In the genomic region with DNA sequence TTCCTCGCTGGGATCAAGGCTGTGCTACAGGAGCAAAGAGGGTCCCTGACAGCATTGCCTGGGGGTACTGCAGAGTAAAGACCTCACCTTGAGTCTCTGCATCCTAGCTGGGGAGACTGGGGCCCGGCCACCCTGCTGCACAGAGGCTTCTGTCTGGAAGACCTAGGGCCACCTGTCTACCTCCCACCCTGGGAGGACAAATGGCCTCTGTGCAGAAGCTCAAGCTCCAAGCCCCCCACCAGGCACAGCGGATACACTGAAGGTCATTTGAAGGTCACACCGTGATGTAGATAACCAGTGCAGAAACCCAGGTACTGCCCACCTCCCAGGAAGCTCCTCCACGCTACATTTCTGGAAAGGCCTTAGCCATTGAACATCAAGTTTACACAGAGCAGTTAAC, we compare ENCODE assay signal across 8 mouse cellular contexts. TPM values are rescaled to one million over a fixed set of nuclear protein-coding genes. Genes with fewer than 3 reads are reported as not detected.
A peak's percentile ranks its signal among the peaks of the same experiment; 100 is the strongest.
DNase-seq lines count a peak whose midpoint lies in the region; ATAC-seq and TF ChIP-seq lines count a peak whose summit lies in the region.

No protein-coding gene starts in this region.

- 54% methylated on average over 5 of the region's 5 CpGs for WGBS in forebrain, embryonic 13.5 days
- 53% methylated on average over 5 of the region's 5 CpGs for WGBS in limb, embryonic 15.5 days

- H3K9ac ChIP-seq in forebrain, embryonic 13.5 days, result peak overlapping the region; percentile 79
- H3K9ac ChIP-seq in limb, embryonic 15.5 days, result no peak overlapping the region

- no peaks in the 10 kb centered on the region; the same call in 1 of the 2 replicates for H3K27me3 ChIP-seq in E14TG2a.4 (ENCODE audit: insufficient read depth, low read length)
- no peaks in the 10 kb centered on the region for H3K27me3 ChIP-seq in forebrain, embryonic 13.5 days
- H3K27me3 ChIP-seq in limb, embryonic 15.5 days, result no peaks in the 10 kb centered on the region

- intact Hi-C loops in gastrocnemius, adult 2 months (cut with DNase I), result no loop called here

- H3K4me1 ChIP-seq in E14TG2a.4 (replicated peaks; ENCODE audit: low read depth, low read length), result peaks cover 86% of the 10 kb centered on the region
- H3K4me1 ChIP-seq in forebrain, embryonic 13.5 days, result peaks cover 34% of the 10 kb centered on the region
- H3K4me1 ChIP-seq in limb, embryonic 15.5 days, result peaks cover 26% of the 10 kb centered on the region

- H3K27ac ChIP-seq in gastrocnemius, adult 2 months, result no peak overlapping the region
- peak overlapping the region; percentile 62 for H3K27ac ChIP-seq in forebrain, embryonic 13.5 days
- no peak overlapping the region for H3K27ac ChIP-seq in limb, embryonic 15.5 days

- no peak for TF ChIP-seq CTCF in gastrocnemius, adult 2 months (IDR thresholded peaks at IDR 0.05)
- TF ChIP-seq CTCF in E14TG2a.4 (conservative IDR thresholded peaks at IDR 0.05; ENCODE audit: low read length), result no peak

- no peak for DNase-seq in gastrocnemius, adult 2 months
- no peak for DNase-seq in gastrocnemius, adult 18-20 months (ENCODE audit: low spot score)
- DNase-seq in frontal cortex, postnatal 25 days (ENCODE audit: low spot score in 2 of 2), result no peak
- no peak for DNase-seq in lung, postnatal 10 days
- DNase-seq in right cerebral cortex, postnatal 36 days (ENCODE audit: low spot score in 2 of 2), result no peak

- no peaks in the 10 kb centered on the region for H3K9me3 ChIP-seq in E14TG2a.4 (ENCODE audit: low read length)
- no peaks in the 10 kb centered on the region for H3K9me3 ChIP-seq in forebrain, embryonic 13.5 days (replicated peaks)
- H3K9me3 ChIP-seq in limb, embryonic 15.5 days, result no peaks in the 10 kb centered on the region

- H3K4me2 ChIP-seq in forebrain, embryonic 13.5 days, result peak overlapping the region; percentile 91
- peak overlapping the region; percentile 38 for H3K4me2 ChIP-seq in limb, embryonic 15.5 days

- ATAC-seq in forebrain, embryonic 13.5 days, result peak; percentile 0; the same call in 1 of the 2 replicates
- no peak for ATAC-seq in limb, embryonic 15.5 days (ENCODE audit: insufficient number of reproducible peaks, low FRiP score, low TSS enrichment, low read depth)

- H3K36me3 ChIP-seq in E14TG2a.4 (ENCODE audit: insufficient read depth, low read length), result peaks cover 37% of the 10 kb centered on the region
- H3K36me3 ChIP-seq in forebrain, embryonic 13.5 days (ENCODE audit: poor library complexity, severe bottlenecking), result peaks cover 53% of the 10 kb centered on the region
- H3K36me3 ChIP-seq in limb, embryonic 15.5 days, result peaks cover 35% of the 10 kb centered on the region

- H3K4me3 ChIP-seq in gastrocnemius, adult 2 months, result peak overlapping the region; percentile 46; the same call in 1 of the 2 replicates
- H3K4me3 ChIP-seq in E14TG2a.4 (replicated peaks; ENCODE audit: low read length), result peak overlapping the region; percentile 66
- H3K4me3 ChIP-seq in forebrain, embryonic 13.5 days, result peak overlapping the region; percentile 52
- H3K4me3 ChIP-seq in limb, embryonic 15.5 days, result peak overlapping the region; percentile 19; the same call in 1 of the 2 replicates

RNA-seq across cellular contexts. Expression of gene Cend1, which starts 0.6 kb away (rescaled TPM):
- total RNA-seq in gastrocnemius, adult 2 months (2021), result under 1 TPM; 0.28 to 0.31 TPM
- total RNA-seq in gastrocnemius, adult 18-20 months (2021), result under 1 TPM; 0.39 to 0.47 TPM
- polyA plus RNA-seq in forebrain, embryonic 13.5 days (2015; fragmentation: Nextera tagmentation; extraction: Ambion mirVana), result 27.3 and 27.5 TPM in 2 replicates
- polyA plus RNA-seq in limb, embryonic 15.5 days (2015; fragmentation: Nextera tagmentation; extraction: Ambion mirVana), result 1.1 and 1.9 TPM in 2 replicates

RNA-seq across cellular contexts. Expression of gene Slc25a22, which starts 9.0 kb away (rescaled TPM):
- 10 to 100 TPM; 18.6 to 26.1 TPM for total RNA-seq in gastrocnemius, adult 2 months (2021)
- 10 to 100 TPM; 18.2 to 21.3 TPM for total RNA-seq in gastrocnemius, adult 18-20 months (2021)
- polyA plus RNA-seq in forebrain, embryonic 13.5 days (2015; fragmentation: Nextera tagmentation; extraction: Ambion mirVana), result 58.2 and 65.1 TPM in 2 replicates
- polyA plus RNA-seq in limb, embryonic 15.5 days (2015; fragmentation: Nextera tagmentation; extraction: Ambion mirVana), result 28.8 and 29.5 TPM in 2 replicates

RNA-seq across cellular contexts. Expression of gene Gatd1, which starts 14.8 kb away (rescaled TPM):
- 1 to 10 TPM; 5.5 to 8.3 TPM for total RNA-seq in gastrocnemius, adult 2 months (2021)
- total RNA-seq in gastrocnemius, adult 18-20 months (2021), result 1 to 10 TPM; 6.6 to 7.5 TPM
- polyA plus RNA-seq in forebrain, embryonic 13.5 days (2015; fragmentation: Nextera tagmentation; extraction: Ambion mirVana), result 53.2 and 55.6 TPM in 2 replicates
- polyA plus RNA-seq in limb, embryonic 15.5 days (2015; fragmentation: Nextera tagmentation; extraction: Ambion mirVana), result 62.8 and 62.9 TPM in 2 replicates

RNA-seq across cellular contexts. Expression of gene Pidd1, which starts 15.1 kb away (rescaled TPM):
- total RNA-seq in gastrocnemius, adult 2 months (2021), result under 1 TPM; 0.08 to 0.20 TPM
- total RNA-seq in gastrocnemius, adult 18-20 months (2021), result under 1 TPM; 0.09 to 0.14 TPM
- 10.9 and 13.4 TPM in 2 replicates for polyA plus RNA-seq in forebrain, embryonic 13.5 days (2015; fragmentation: Nextera tagmentation; extraction: Ambion mirVana)
- 8.8 and 9.8 TPM in 2 replicates for polyA plus RNA-seq in limb, embryonic 15.5 days (2015; fragmentation: Nextera tagmentation; extraction: Ambion mirVana)

RNA-seq across cellular contexts. Expression of gene Rplp2, which starts 18.5 kb away (rescaled TPM):
- 100 to 1,000 TPM; 567 to 623 TPM for total RNA-seq in gastrocnemius, adult 2 months (2021)
- 100 to 1,000 TPM; 526 to 630 TPM for total RNA-seq in gastrocnemius, adult 18-20 months (2021)
- 939 and 1,119 TPM in 2 replicates for polyA plus RNA-seq in forebrain, embryonic 13.5 days (2015; fragmentation: Nextera tagmentation; extraction: Ambion mirVana)
- 1,100 and 1,341 TPM in 2 replicates for polyA plus RNA-seq in limb, embryonic 15.5 days (2015; fragmentation: Nextera tagmentation; extraction: Ambion mirVana)
